Mouse (Mus musculus) heart, postnatal 0 days (tissue): ENCODE results near the gene Sec11a.

Experiments
- CTCF ChIP-seq: IDR thresholded peaks from 2 replicates; pipeline ENCODE4 v1.5.1; 2016; ENCODE audit warnings: antibody characterized with exemption, control low read depth, low read depth
- EP300 ChIP-seq: IDR thresholded peaks from 2 replicates; pipeline ENCODE4 v1.6.1; 2016; ENCODE audit warnings: antibody characterized with exemption, low read depth

DNA sequence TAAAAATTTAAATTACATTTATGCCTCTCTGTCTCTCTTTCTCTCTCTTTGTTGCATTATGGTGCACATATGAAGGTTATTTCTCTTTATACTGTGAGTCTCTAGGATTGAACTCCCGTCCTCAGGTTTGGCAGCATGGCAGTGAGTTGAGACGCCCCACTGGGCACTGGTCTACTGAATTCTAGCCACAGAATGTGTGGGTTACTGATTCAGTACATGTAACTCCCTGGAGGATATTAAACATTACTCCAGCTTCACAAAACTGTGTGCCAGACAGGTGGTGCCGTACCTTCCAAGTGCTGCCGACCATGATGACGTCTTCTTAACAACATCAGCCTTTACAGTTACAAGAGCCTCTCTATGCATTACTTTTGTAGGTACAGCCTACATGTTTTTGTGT lies 24.5 kb upstream of the Sec11a start:
- TF ChIP-seq EP300 (no peak), CTCF (no peak)
